Mouse (Mus musculus) brain, embryonic 14.5 days (tissue): ENCODE measurements around the gene Rexo4.

Source experiments
- CTCF ChIP-seq: fragments of 200-500 bp; IDR thresholded peaks from 2 replicates; pipeline ENCODE4 v1.5.1; 2012; ENCODE audit warnings: inconsistent platforms, mild to moderate bottlenecking, moderate library complexity, borderline replicate concordance; ENCODE audit not compliant: insufficient read depth, insufficient read length; ENCODE audit errors: extremely low read depth
- POLR2A ChIP-seq: fragments of 200-500 bp; IDR thresholded peaks from 2 replicates; pipeline ENCODE4 v1.6.1; 2012; ENCODE audit warnings: mild to moderate bottlenecking, inconsistent platforms, borderline replicate concordance; ENCODE audit not compliant: poor library complexity, insufficient read depth, insufficient read length, severe bottlenecking; ENCODE audit errors: extremely low read depth

DNA sequence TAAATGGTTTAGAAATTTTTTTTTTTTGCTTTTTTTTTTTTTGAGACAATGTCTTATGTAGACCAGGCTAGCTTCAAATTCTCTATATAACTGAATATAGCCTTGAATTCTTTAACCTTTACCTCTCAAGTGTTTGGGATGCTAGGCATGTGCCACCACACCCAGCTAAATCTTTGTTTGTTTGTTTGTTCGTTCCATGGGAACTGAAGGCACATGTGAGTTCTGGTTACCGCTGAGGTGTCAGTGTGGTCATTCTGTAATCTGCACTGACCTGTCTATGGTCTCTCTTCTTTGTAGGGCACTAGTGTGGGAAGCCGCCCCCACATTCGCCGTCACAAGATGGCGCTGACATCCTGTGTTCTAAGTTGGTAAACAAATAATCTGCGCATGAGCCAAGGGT, 33.8 kb upstream of the Rexo4 start:
- TF ChIP-seq CTCF (no peak), POLR2A (no peak)
